9 mouse cellular contexts compared by ENCODE assay signal in the genomic region with DNA sequence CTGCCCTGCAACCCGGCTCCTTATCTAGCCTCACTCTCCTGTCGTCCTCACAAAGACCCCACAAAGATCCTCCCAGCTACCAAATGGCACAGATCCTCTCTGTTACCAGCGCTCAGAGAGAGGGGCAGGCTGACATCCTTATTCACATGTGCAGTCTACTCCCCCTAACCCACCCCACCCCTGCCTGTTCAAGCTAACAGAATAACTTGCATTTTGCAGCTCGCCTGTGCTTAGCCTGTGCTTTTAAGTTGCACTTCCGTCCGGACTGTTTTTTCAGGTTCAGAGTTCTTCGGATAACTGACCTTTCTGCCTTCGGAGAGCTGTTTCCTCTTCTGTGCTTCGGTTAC. TPM values are rescaled to one million over a fixed set of nuclear protein-coding genes. Genes with fewer than 3 reads are reported as not detected.
DNase-seq lines count a peak whose midpoint lies in the region; ATAC-seq and TF ChIP-seq lines count a peak whose summit lies in the region.
"Had no signal": no experiment of that assay in that cellular context is flagged by ENCODE, and none has a peak within 500 bp of the region (broad histone marks: within the 10 kb centered on the region; RNA-seq: fewer than 3 reads in every experiment).

No protein-coding gene starts in this region.

- H3K27ac ChIP-seq in lung, embryonic 14.5 days (ENCODE audit: low read depth): no peak overlapping the region
- H3K27ac ChIP-seq in forebrain, embryonic 13.5 days: no peak overlapping the region
- H3K27ac ChIP-seq in limb, embryonic 12.5 days: no peak overlapping the region
- no peak overlapping the region for H3K27ac ChIP-seq in neural tube, embryonic 15.5 days (replicated peaks)

- peak overlapping the region; percentile 32; the same call in 1 of the 2 replicates for H3K9ac ChIP-seq in lung, embryonic 14.5 days
- peak overlapping the region; percentile 57 for H3K9ac ChIP-seq in forebrain, embryonic 13.5 days
- H3K9ac ChIP-seq in limb, embryonic 12.5 days (replicated peaks): 0 out of 2 replicates have a peak overlapping the region, but pooled peaks have one; percentile 42
- H3K9ac ChIP-seq in neural tube, embryonic 15.5 days (replicated peaks): peak overlapping the region; percentile 46; the same call in 1 of the 2 replicates

- WGBS in lung, embryonic 14.5 days: under 1% methylated on average over 9 of the region's 9 CpGs
- under 1% methylated on average over 9 of the region's 9 CpGs for WGBS in forebrain, embryonic 13.5 days
- 2% methylated on average over 9 of the region's 9 CpGs for WGBS in limb, embryonic 12.5 days
- under 1% methylated on average over 9 of the region's 9 CpGs for WGBS in neural tube, embryonic 15.5 days

- ATAC-seq in lung, embryonic 14.5 days (ENCODE audit: insufficient read depth): no peak
- ATAC-seq in forebrain, embryonic 13.5 days: no peak
- ATAC-seq in limb, embryonic 12.5 days (ENCODE audit: insufficient number of reproducible peaks, insufficient read depth, low FRiP score, low TSS enrichment, low read depth): peak; percentile 60
- ATAC-seq in neural tube, embryonic 15.5 days (ENCODE audit: low FRiP score): no peak

- H3K27me3 ChIP-seq in lung, embryonic 14.5 days (ENCODE audit: insufficient read depth, low read length): no peaks in the 10 kb centered on the region
- no peaks in the 10 kb centered on the region for H3K27me3 ChIP-seq in forebrain, embryonic 13.5 days
- H3K27me3 ChIP-seq in limb, embryonic 12.5 days: no peaks in the 10 kb centered on the region
- H3K27me3 ChIP-seq in neural tube, embryonic 15.5 days (replicated peaks): no peaks in the 10 kb centered on the region

- no peaks in the 10 kb centered on the region for H3K9me3 ChIP-seq in lung, embryonic 14.5 days (ENCODE audit: low read depth, low read length)
- no peaks in the 10 kb centered on the region for H3K9me3 ChIP-seq in forebrain, embryonic 13.5 days (replicated peaks)
- 0 out of 2 replicates have a peak, but pooled peaks cover 4% of the 10 kb centered on the region for H3K9me3 ChIP-seq in limb, embryonic 12.5 days
- no peaks in the 10 kb centered on the region for H3K9me3 ChIP-seq in neural tube, embryonic 15.5 days (replicated peaks)

- no peaks in the 10 kb centered on the region for H3K36me3 ChIP-seq in lung, embryonic 14.5 days (ENCODE audit: insufficient read depth)
- H3K36me3 ChIP-seq in forebrain, embryonic 13.5 days (ENCODE audit: poor library complexity, severe bottlenecking): no peaks in the 10 kb centered on the region
- no peaks in the 10 kb centered on the region for H3K36me3 ChIP-seq in limb, embryonic 12.5 days
- H3K36me3 ChIP-seq in neural tube, embryonic 15.5 days: no peaks in the 10 kb centered on the region

- no peak for DNase-seq in lung, embryonic 14.5 days
- DNase-seq in lung, postnatal 4 days: no peak
- no peak for DNase-seq in ovary, postnatal 14 days (ENCODE audit: low spot score)
- DNase-seq in MN1 (ENCODE audit: low spot score): no peak
- no peak for DNase-seq in thymus, adult 18-20 months

- H3K4me2 ChIP-seq in lung, embryonic 14.5 days: peak overlapping the region; percentile 82
- peak overlapping the region; percentile 72 for H3K4me2 ChIP-seq in forebrain, embryonic 13.5 days
- peak overlapping the region; percentile 72 for H3K4me2 ChIP-seq in limb, embryonic 12.5 days
- H3K4me2 ChIP-seq in neural tube, embryonic 15.5 days: peak overlapping the region; percentile 82

- H3K4me3 ChIP-seq in lung, embryonic 14.5 days (ENCODE audit: low read depth, low read length): peak overlapping the region; percentile 39
- H3K4me3 ChIP-seq in forebrain, embryonic 13.5 days: peak overlapping the region; percentile 48
- peak overlapping the region; percentile 44 for H3K4me3 ChIP-seq in limb, embryonic 12.5 days (replicated peaks)
- H3K4me3 ChIP-seq in neural tube, embryonic 15.5 days (replicated peaks): peak overlapping the region; percentile 50

- H3K4me1 ChIP-seq in lung, embryonic 14.5 days (ENCODE audit: insufficient read depth): peaks cover 3% of the 10 kb centered on the region; the same call in 1 of the 2 replicates
- H3K4me1 ChIP-seq in forebrain, embryonic 13.5 days: peaks cover 10% of the 10 kb centered on the region
- peaks cover 3% of the 10 kb centered on the region; the same call in 1 of the 2 replicates for H3K4me1 ChIP-seq in limb, embryonic 12.5 days (replicated peaks)
- H3K4me1 ChIP-seq in neural tube, embryonic 15.5 days: peaks cover 14% of the 10 kb centered on the region

- no peak for TF ChIP-seq CTCF in lung, embryonic 14.5 days (IDR thresholded peaks at IDR 0.05; ENCODE audit: low read depth)

RNA-seq across cellular contexts. Expression of a gene that starts 0.5 kb away (rescaled TPM):
- 2.3 and 2.6 TPM in 2 replicates for polyA plus RNA-seq in lung, embryonic 14.5 days (2014; fragmentation: Nextera tagmentation; extraction: Ambion mirVana)
- polyA plus RNA-seq in forebrain, embryonic 13.5 days (2015; fragmentation: Nextera tagmentation; extraction: Ambion mirVana): 0.47 and 0.99 TPM in 2 replicates
- 0.90 and 1.5 TPM in 2 replicates for polyA plus RNA-seq in limb, embryonic 12.5 days (2016; fragmentation: Nextera tagmentation; extraction: Ambion mirVana)
- 0.31 and 0.54 TPM in 2 replicates for polyA plus RNA-seq in neural tube, embryonic 15.5 days (2015; fragmentation: Nextera tagmentation; extraction: Ambion mirVana)
- polyA plus RNA-seq: activated CD4-positive, CD25-positive, alpha-beta regulatory T cell, adult 4 months had no signal

RNA-seq across cellular contexts. Expression of a gene that starts 7.7 kb away (rescaled TPM):
- polyA plus RNA-seq in lung, embryonic 14.5 days (2014; fragmentation: Nextera tagmentation; extraction: Ambion mirVana): 5.6 and 6.9 TPM in 2 replicates
- polyA plus RNA-seq in forebrain, embryonic 13.5 days (2015; fragmentation: Nextera tagmentation; extraction: Ambion mirVana): 3.6 and 3.7 TPM in 2 replicates
- 5.9 and 6.6 TPM in 2 replicates for polyA plus RNA-seq in limb, embryonic 12.5 days (2016; fragmentation: Nextera tagmentation; extraction: Ambion mirVana)
- 1.8 and 2.3 TPM in 2 replicates for polyA plus RNA-seq in neural tube, embryonic 15.5 days (2015; fragmentation: Nextera tagmentation; extraction: Ambion mirVana)
- polyA plus RNA-seq: activated CD4-positive, CD25-positive, alpha-beta regulatory T cell, adult 4 months had no signal
